Mouse (Mus musculus) testis, adult 2 months (tissue): Measurements from ENCODE around the gene 0610030E20Rik.

Source experiments
- CTCF ChIP-seq: fragments of 200-500 bp; IDR thresholded peaks from 2 replicates; pipeline ENCODE4 v1.5.1; 2012; ENCODE audit warnings: low read depth, mild to moderate bottlenecking, inconsistent platforms, low read length, moderate library complexity; ENCODE audit not compliant: control insufficient read depth, insufficient read depth, insufficient replicate concordance
- POLR2A ChIP-seq: fragments of 200-500 bp; IDR thresholded peaks from 2 replicates; pipeline ENCODE4 v1.6.1; 2012; ENCODE audit warnings: low read depth, mild to moderate bottlenecking, inconsistent platforms, low read length, moderate library complexity; ENCODE audit not compliant: control insufficient read depth

GRCm38 (mm10) chr6:72316044-72316443 is 31.1 kb upstream of the 0610030E20Rik start:
- TF ChIP-seq CTCF (no peak), POLR2A (no peak)
